Mouse (Mus musculus) kidney, embryonic 15.5 days (tissue): ENCODE measurements at regions not wholly inside any gene's neighbourhood (a gene's known extent, or its start where the extent isn't known, plus 50 kb on each side); places are given as distances from the start of the nearest gene placed in this dataset.

ENCODE experiments used
- ATAC-seq: fragments of 200-750 bp; cut with Nextera tagmentation; replicated peaks from 2 replicates; pipeline ENCODE4 v1.8.0; 2017; ENCODE audit warnings: moderate TSS enrichment; ENCODE audit not compliant: low FRiP score
- H3K27ac ChIP-seq: fragments of 300-500 bp; sonication (generic); 2 replicates; pipeline ENCODE4 v1.5.1; 2015; ENCODE audit warnings: mild to moderate bottlenecking, inconsistent platforms
- H3K27me3 ChIP-seq: fragments of 300-500 bp; sonication (generic); 2 replicates; pipeline ENCODE4 v1.6.1; 2015; ENCODE audit warnings: inconsistent platforms
- H3K36me3 ChIP-seq: fragments of 300-500 bp; sonication (generic); 2 replicates; pipeline ENCODE4 v1.6.1; 2015; ENCODE audit warnings: inconsistent platforms
- H3K4me1 ChIP-seq: fragments of 300-500 bp; sonication (generic); 2 replicates; pipeline ENCODE4 v1.6.1; 2015; ENCODE audit warnings: inconsistent platforms
- H3K4me2 ChIP-seq: fragments of 300-500 bp; sonication (generic); 2 replicates; pipeline ENCODE4 v1.6.1; 2015; ENCODE audit warnings: moderate library complexity, mild to moderate bottlenecking, inconsistent platforms
- H3K4me3 ChIP-seq: fragments of 300-500 bp; sonication (generic); replicated peaks from 2 replicates; pipeline ENCODE4 v1.5.1; 2015; ENCODE audit warnings: mild to moderate bottlenecking, inconsistent platforms
- H3K9ac ChIP-seq: fragments of 300-500 bp; sonication (generic); 2 replicates; pipeline ENCODE4 v1.6.1; 2015; ENCODE audit warnings: mild to moderate bottlenecking, inconsistent platforms
- H3K9me3 ChIP-seq: fragments of 300-500 bp; sonication (generic); replicated peaks from 2 replicates; pipeline ENCODE4 v1.6.1; 2016; ENCODE audit warnings: inconsistent platforms
- WGBS: fragments of 180-500 bp; shearing (Covaris S2); methylation state at CpG from one replicate; pipeline ENCODE4 v1.1.7; 2015; ENCODE audit warnings: mixed read lengths; 5-methylcytosine and 5-hydroxymethylcytosine counted together

- no peaks in the 10 kb centered on the region for H3K27me3 ChIP-seq
- no peaks in the 10 kb centered on the region for H3K4me1 ChIP-seq
- ATAC-seq, result no peak
- no peaks in the 10 kb centered on the region for H3K9me3 ChIP-seq
- no peak overlapping the region for H3K4me2 ChIP-seq
- H3K9ac ChIP-seq, result no peak overlapping the region
- WGBS, result 79% methylated on average over 3 of the region's 3 CpGs
- H3K4me3 ChIP-seq, result no peak overlapping the region
- H3K27ac ChIP-seq, result no peak overlapping the region
- no peaks in the 10 kb centered on the region for H3K36me3 ChIP-seq
Observed at GRCm38 (mm10) chr11:43370025-43370424, 56.0 kb downstream of the Pttg1 start.

GRCm38 (mm10) chr11:43368346-43368745 is 57.7 kb downstream of the Pttg1 start:
- H3K4me2 ChIP-seq, result no peak overlapping the region
- no peak overlapping the region for H3K9ac ChIP-seq
- no peaks in the 10 kb centered on the region for H3K4me1 ChIP-seq
- no peak overlapping the region for H3K27ac ChIP-seq
- 71% methylated on average over 1 of the region's 1 CpGs for WGBS
- no peaks in the 10 kb centered on the region for H3K36me3 ChIP-seq
- H3K9me3 ChIP-seq, result no peaks in the 10 kb centered on the region
- no peak for ATAC-seq
- no peak overlapping the region for H3K4me3 ChIP-seq
- H3K27me3 ChIP-seq, result no peaks in the 10 kb centered on the region

GRCm38 (mm10) chr11:43361858-43362257 is 64.2 kb downstream of the Pttg1 start:
- 73% methylated on average over 13 of the region's 13 CpGs for WGBS
- Histone ChIP-seq H3K9ac (no peak overlapping the region), H3K4me2 (no peak overlapping the region), H3K27me3 (no peaks in the 10 kb centered on the region), H3K27ac (no peak overlapping the region), H3K4me3 (no peak overlapping the region), H3K36me3 (no peaks in the 10 kb centered on the region), H3K9me3 (no peaks in the 10 kb centered on the region), H3K4me1 (no peaks in the 10 kb centered on the region)
- ATAC-seq, result no peak

- H3K4me2 ChIP-seq, result no peak overlapping the region
- ATAC-seq, result no peak
- no peaks in the 10 kb centered on the region for H3K36me3 ChIP-seq
- 73% methylated on average over 13 of the region's 13 CpGs for WGBS
- no peak overlapping the region for H3K9ac ChIP-seq
- no peak overlapping the region for H3K27ac ChIP-seq
- no peaks in the 10 kb centered on the region for H3K27me3 ChIP-seq
- H3K4me1 ChIP-seq, result no peaks in the 10 kb centered on the region
- H3K9me3 ChIP-seq, result no peaks in the 10 kb centered on the region
- no peak overlapping the region for H3K4me3 ChIP-seq
Observed at GRCm38 (mm10) chr11:43358390-43359291, 67.4 kb downstream of the Pttg1 start.

GRCm38 (mm10) chr11:43353602-43354001 is 72.4 kb downstream of the Pttg1 start:
- whole genome bisulfite sequencing, result 72% methylated on average over 4 of the region's 4 CpGs
- Histone ChIP-seq H3K4me2 (no peak overlapping the region), H3K9ac (no peak overlapping the region), H3K27me3 (no peaks in the 10 kb centered on the region), H3K9me3 (no peaks in the 10 kb centered on the region), H3K4me1 (no peaks in the 10 kb centered on the region), H3K36me3 (no peaks in the 10 kb centered on the region), H3K4me3 (no peak overlapping the region), H3K27ac (no peak overlapping the region)
- ATAC-seq, result no peak

- Histone ChIP-seq H3K36me3 (no peaks in the 10 kb centered on the region), H3K4me2 (no peak overlapping the region), H3K27ac (no peak overlapping the region), H3K27me3 (no peaks in the 10 kb centered on the region), H3K9me3 (no peaks in the 10 kb centered on the region), H3K4me3 (no peak overlapping the region), H3K9ac (no peak overlapping the region), H3K4me1 (no peaks in the 10 kb centered on the region)
- ATAC-seq, result no peak
- 89% methylated on average over 1 of the region's 1 CpGs for WGBS
Observed at GRCm38 (mm10) chr11:43353030-43353429, 73.0 kb downstream of the Pttg1 start.

- WGBS, result 73% methylated on average over 2 of the region's 2 CpGs
- Histone ChIP-seq H3K4me1 (no peaks in the 10 kb centered on the region), H3K4me2 (no peak overlapping the region), H3K9ac (no peak overlapping the region), H3K4me3 (no peak overlapping the region), H3K27ac (no peak overlapping the region), H3K36me3 (no peaks in the 10 kb centered on the region), H3K27me3 (no peaks in the 10 kb centered on the region), H3K9me3 (no peaks in the 10 kb centered on the region)
- ATAC-seq, result no peak
Observed at GRCm38 (mm10) chr11:43351818-43352217, 74.2 kb downstream of the Pttg1 start.

- Histone ChIP-seq H3K36me3 (no peaks in the 10 kb centered on the region), H3K4me2 (no peak overlapping the region), H3K4me1 (no peaks in the 10 kb centered on the region), H3K9ac (no peak overlapping the region), H3K27ac (no peak overlapping the region), H3K9me3 (no peaks in the 10 kb centered on the region), H3K4me3 (no peak overlapping the region), H3K27me3 (no peaks in the 10 kb centered on the region)
- WGBS, result 94% methylated on average over 2 of the region's 2 CpGs
- no peak for ATAC-seq
Observed at GRCm38 (mm10) chr11:43351348-43351747, 74.7 kb downstream of the Pttg1 start.

- ATAC-seq, result no peak
- Histone ChIP-seq H3K9me3 (no peaks in the 10 kb centered on the region), H3K4me2 (no peak overlapping the region), H3K4me1 (no peaks in the 10 kb centered on the region), H3K9ac (no peak overlapping the region), H3K27ac (no peak overlapping the region), H3K36me3 (no peaks in the 10 kb centered on the region), H3K27me3 (no peaks in the 10 kb centered on the region), H3K4me3 (no peak overlapping the region)
- 65% methylated on average over 3 of the region's 3 CpGs for WGBS
Observed at GRCm38 (mm10) chr11:43350242-43350641, 75.8 kb downstream of the Pttg1 start.

GRCm38 (mm10) chr11:43349564-43349963 is 76.5 kb downstream of the Pttg1 start:
- Histone ChIP-seq H3K4me3 (no peak overlapping the region), H3K9me3 (no peaks in the 10 kb centered on the region), H3K36me3 (no peaks in the 10 kb centered on the region), H3K9ac (no peak overlapping the region), H3K27ac (no peak overlapping the region), H3K4me2 (no peak overlapping the region), H3K4me1 (no peaks in the 10 kb centered on the region), H3K27me3 (no peaks in the 10 kb centered on the region)
- ATAC-seq, result no peak
- 63% methylated on average over 7 of the region's 7 CpGs for WGBS

GRCm38 (mm10) chr11:43348571-43348970 is 77.5 kb downstream of the Pttg1 start:
- ATAC-seq, result 0 out of 2 replicates have a peak, but pooled peaks have one; percentile 33
- no peak overlapping the region for H3K9ac ChIP-seq
- no peaks in the 10 kb centered on the region for H3K4me1 ChIP-seq
- no peak overlapping the region for H3K27ac ChIP-seq
- no peaks in the 10 kb centered on the region for H3K36me3 ChIP-seq
- no peaks in the 10 kb centered on the region for H3K9me3 ChIP-seq
- no peaks in the 10 kb centered on the region for H3K27me3 ChIP-seq
- WGBS, result 25% methylated on average over 4 of the region's 4 CpGs
- H3K4me2 ChIP-seq, result no peak overlapping the region
- H3K4me3 ChIP-seq, result no peak overlapping the region

GRCm38 (mm10) chr11:43346489-43346888 is 79.6 kb downstream of the Pttg1 start:
- no peak for ATAC-seq
- no peak overlapping the region for H3K4me2 ChIP-seq
- no peaks in the 10 kb centered on the region for H3K4me1 ChIP-seq
- no peak overlapping the region for H3K9ac ChIP-seq
- no peaks in the 10 kb centered on the region for H3K27me3 ChIP-seq
- H3K9me3 ChIP-seq, result no peaks in the 10 kb centered on the region
- WGBS, result 97% methylated on average over 9 of the region's 9 CpGs
- no peak overlapping the region for H3K4me3 ChIP-seq
- no peaks in the 10 kb centered on the region for H3K36me3 ChIP-seq
- no peak overlapping the region for H3K27ac ChIP-seq
